Mouse (Mus musculus): ENCODE results near the gene Slc13a3. TPM values are rescaled to one million over a fixed set of nuclear protein-coding genes. Genes with fewer than 3 reads are reported as not detected.

The Slc13a3 gene
- polyA plus RNA-seq, 1 experiment from 2014 or later = 1.9 TPM

DNA sequence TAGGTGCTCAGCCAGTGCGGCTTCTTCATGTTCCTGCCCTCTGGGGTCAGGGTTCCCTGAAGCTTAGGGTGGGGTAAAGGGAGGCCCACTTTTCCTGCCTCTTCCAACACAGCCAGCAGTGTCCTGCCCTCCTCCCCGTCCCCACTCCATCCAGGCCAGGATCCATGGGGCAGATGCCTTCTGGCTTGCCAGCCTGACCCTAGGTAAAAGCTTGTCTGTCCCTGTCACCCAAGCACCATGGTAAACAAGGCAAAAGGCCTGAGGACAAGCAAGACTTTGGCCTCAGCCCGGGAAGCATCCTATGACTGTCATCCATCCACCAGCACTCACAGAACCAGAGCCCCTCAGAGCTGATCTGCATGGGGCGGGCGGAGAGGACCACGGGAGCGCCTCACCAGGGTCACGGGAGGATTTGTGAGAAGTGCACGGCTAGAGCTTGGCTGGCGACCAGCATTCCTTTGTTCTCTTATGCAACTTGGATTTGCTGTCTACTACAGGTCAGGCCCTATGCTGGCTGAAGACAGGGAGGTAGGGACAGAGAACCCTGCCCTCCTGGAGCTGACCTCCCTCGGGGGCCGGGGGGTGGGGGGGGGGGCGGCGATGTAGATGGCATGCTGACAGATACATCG, 5.1 kb downstream of the Slc13a3 start:
- Histone ChIP-seq H3K9me3 (ENCODE audit: control insufficient read depth, low read length) (no peaks in the 10 kb centered on the region), H3K36me3 (ENCODE audit: control insufficient read depth, insufficient read depth, low read length) (no peaks in the 10 kb centered on the region), H3K4me2 (ENCODE audit: low read depth, low read length, severe bottlenecking) (no peak overlapping the region), H3K9ac (ENCODE audit: low read length) (no peak overlapping the region), H3K4me1 (replicated peaks; ENCODE audit: control insufficient read depth, insufficient read depth, low read length) (peaks cover 2% of the 10 kb centered on the region), H3K4me3 (ENCODE audit: low read depth, low read length) (no peak overlapping the region), H3K27ac (ENCODE audit: low read depth, low read length) (no peak overlapping the region), H3K27me3 (ENCODE audit: control insufficient read depth, insufficient read depth, low read length) (peaks cover 5% of the 10 kb centered on the region; the same call in 1 of the 2 replicates)
- ATAC-seq (replicated peaks; ENCODE audit: low FRiP score) (no peak), DNase-seq (ENCODE audit: low spot score) (no peak)
- WGBS = 61% methylated on average over 15 of the region's 15 CpGs

DNA sequence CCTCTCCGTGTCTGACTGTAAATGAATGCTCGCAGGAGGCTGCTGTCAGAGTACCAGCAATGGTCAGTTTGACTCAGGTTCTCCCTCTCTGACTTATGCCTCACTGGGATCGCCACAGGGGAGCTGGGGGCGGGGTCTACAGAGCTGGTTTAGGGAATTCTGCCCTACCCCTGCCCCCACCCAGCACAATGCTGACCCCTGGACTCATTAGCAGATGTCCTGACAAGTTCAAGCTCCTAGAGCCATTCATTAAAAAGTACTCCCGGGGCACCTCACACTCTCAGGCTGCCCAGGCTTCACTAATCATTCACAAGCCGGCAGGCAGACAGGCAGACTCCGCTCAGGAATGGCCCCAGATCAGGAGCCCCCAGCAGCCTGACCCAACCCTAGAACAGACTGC, 13.4 kb downstream of the Slc13a3 start:
- Histone ChIP-seq H3K4me3 (ENCODE audit: low read depth, low read length) (no peak overlapping the region), H3K4me1 (replicated peaks; ENCODE audit: control insufficient read depth, insufficient read depth, low read length) (peaks cover 3% of the 10 kb centered on the region; the same call in 1 of the 2 replicates), H3K4me2 (ENCODE audit: low read depth, low read length, severe bottlenecking) (no peak overlapping the region), H3K9ac (ENCODE audit: low read length) (no peak overlapping the region), H3K27me3 (ENCODE audit: control insufficient read depth, insufficient read depth, low read length) (no peaks in the 10 kb centered on the region), H3K27ac (ENCODE audit: low read depth, low read length) (no peak overlapping the region), H3K36me3 (ENCODE audit: control insufficient read depth, insufficient read depth, low read length) (no peaks in the 10 kb centered on the region), H3K9me3 (ENCODE audit: control insufficient read depth, low read length) (no peaks in the 10 kb centered on the region)
- ATAC-seq (replicated peaks; ENCODE audit: low FRiP score) (no peak), DNase-seq (ENCODE audit: low spot score) (no peak)
- 23% methylated on average over 7 of the region's 7 CpGs for WGBS

DNA sequence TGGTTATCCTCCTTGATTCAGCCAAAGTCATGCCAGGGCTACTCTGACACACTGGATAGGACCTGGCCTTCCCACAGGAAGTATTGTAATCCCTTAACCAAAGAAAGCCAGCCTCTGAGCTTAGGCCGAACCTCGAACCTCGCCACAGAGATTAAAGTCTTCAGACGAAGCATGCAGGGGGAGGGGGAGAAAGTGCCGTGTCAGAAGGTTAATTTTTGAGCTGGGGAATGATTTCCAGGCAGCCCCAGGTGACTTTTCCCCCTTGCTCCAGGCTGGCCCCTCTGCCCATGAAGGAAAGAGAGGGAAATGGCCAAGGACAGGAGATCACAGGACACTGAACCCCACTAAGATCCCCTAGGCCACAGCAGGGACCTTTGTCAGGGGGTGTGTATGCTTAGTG, 14.8 kb downstream of the Slc13a3 start:
- Histone ChIP-seq H3K27ac (ENCODE audit: low read depth, low read length) (no peak overlapping the region), H3K27me3 (ENCODE audit: control insufficient read depth, insufficient read depth, low read length) (no peaks in the 10 kb centered on the region), H3K4me3 (ENCODE audit: low read depth, low read length) (no peak overlapping the region), H3K9me3 (ENCODE audit: control insufficient read depth, low read length) (no peaks in the 10 kb centered on the region), H3K36me3 (ENCODE audit: control insufficient read depth, insufficient read depth, low read length) (no peaks in the 10 kb centered on the region), H3K4me1 (replicated peaks; ENCODE audit: control insufficient read depth, insufficient read depth, low read length) (peaks cover 3% of the 10 kb centered on the region; the same call in 1 of the 2 replicates), H3K4me2 (ENCODE audit: low read depth, low read length, severe bottlenecking) (no peak overlapping the region), H3K9ac (ENCODE audit: low read length) (no peak overlapping the region)
- ATAC-seq (replicated peaks; ENCODE audit: low FRiP score) (no peak), DNase-seq (ENCODE audit: low spot score) (no peak)
- WGBS = 64% methylated on average over 5 of the region's 5 CpGs

DNA sequence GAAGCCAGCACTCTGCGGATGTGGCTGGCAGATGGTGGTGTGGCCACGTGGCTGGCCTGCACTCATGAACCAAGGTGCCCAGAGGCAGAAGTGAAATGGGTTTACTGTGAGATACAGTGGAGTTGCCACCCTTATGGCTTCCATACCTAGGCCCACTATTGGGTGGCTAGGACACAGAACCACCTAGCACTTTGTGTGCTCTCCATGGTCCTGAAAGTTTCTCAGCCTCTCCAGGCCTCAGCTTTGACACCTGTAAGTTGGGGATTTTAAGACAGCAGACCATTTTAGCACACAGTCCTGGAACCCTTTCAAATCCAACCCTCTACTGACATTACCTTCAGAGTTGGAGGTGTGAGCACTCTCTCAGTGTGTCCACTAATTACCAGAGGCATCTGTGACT, 16.3 kb downstream of the Slc13a3 start:
- H3K4me1 ChIP-seq (replicated peaks; ENCODE audit: control insufficient read depth, insufficient read depth, low read length) = peaks cover 3% of the 10 kb centered on the region; the same call in 1 of the 2 replicates
- H3K36me3 ChIP-seq (ENCODE audit: control insufficient read depth, insufficient read depth, low read length) = no peaks in the 10 kb centered on the region
- H3K27me3 ChIP-seq (ENCODE audit: control insufficient read depth, insufficient read depth, low read length) = no peaks in the 10 kb centered on the region
- 63% methylated on average over 2 of the region's 2 CpGs for WGBS
- H3K27ac ChIP-seq (ENCODE audit: low read depth, low read length) = no peak overlapping the region
- DNase-seq (ENCODE audit: low spot score) (no peak), ATAC-seq (replicated peaks; ENCODE audit: low FRiP score) (no peak)
- no peak overlapping the region for H3K4me2 ChIP-seq (ENCODE audit: low read depth, low read length, severe bottlenecking)
- H3K4me3 ChIP-seq (ENCODE audit: low read depth, low read length) = no peak overlapping the region
- no peaks in the 10 kb centered on the region for H3K9me3 ChIP-seq (ENCODE audit: control insufficient read depth, low read length)
- no peak overlapping the region for H3K9ac ChIP-seq (ENCODE audit: low read length)

DNA sequence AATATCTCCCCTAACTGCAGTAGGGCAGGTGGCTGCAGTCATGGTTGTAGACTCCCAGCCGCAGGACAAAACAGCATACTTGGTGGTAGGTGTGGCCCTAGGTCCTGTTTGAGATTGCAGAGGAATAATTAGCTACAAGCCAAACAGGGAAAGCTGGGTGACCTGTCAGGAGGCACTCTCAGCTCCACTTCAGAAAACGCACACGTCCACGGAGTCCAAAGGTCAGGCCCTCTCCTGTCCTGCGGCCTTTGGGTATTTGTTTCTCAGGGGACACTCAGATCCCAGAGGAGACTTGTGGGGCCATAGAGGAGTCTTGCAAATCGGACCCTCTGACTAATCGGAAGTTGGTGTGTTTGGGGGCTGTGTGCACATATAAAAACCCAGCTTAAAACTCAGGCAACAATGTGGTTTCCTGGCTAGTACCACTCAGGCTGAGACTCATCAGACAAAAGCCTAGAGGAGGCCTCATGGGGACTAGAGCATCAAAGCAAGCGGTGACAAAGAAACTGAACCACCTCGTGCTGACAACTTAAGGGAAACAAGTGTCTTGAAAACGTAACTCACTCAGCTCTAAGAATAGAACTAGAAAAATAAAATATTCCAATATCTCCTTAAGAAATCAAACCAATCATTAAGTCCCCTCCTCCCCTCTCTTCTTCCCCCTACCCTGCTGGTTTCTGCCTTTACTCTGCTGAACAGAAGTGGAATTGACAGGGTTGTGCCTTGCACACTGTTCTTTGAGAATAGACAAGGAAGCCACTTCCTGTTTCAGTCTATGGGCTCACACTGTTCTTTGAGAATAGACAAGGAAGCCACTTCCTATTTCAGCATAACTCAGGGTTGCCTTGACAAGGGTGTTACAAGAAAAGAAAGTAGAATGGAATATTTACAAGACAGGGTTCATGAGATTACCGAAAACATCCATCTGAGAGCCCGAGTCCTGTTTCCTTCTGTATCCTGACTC, 20.0 kb downstream of the Slc13a3 start:
- H3K4me2 ChIP-seq (ENCODE audit: low read depth, low read length, severe bottlenecking) = no peak overlapping the region
- H3K27me3 ChIP-seq (ENCODE audit: control insufficient read depth, insufficient read depth, low read length) = no peaks in the 10 kb centered on the region
- H3K36me3 ChIP-seq (ENCODE audit: control insufficient read depth, insufficient read depth, low read length) = no peaks in the 10 kb centered on the region
- H3K27ac ChIP-seq (ENCODE audit: low read depth, low read length) = no peak overlapping the region
- no peak overlapping the region for H3K9ac ChIP-seq (ENCODE audit: low read length)
- no peak overlapping the region for H3K4me3 ChIP-seq (ENCODE audit: low read depth, low read length)
- no peak for DNase-seq (ENCODE audit: low spot score)
- no peak for ATAC-seq (replicated peaks; ENCODE audit: low FRiP score)
- WGBS = 85% methylated on average over 12 of the region's 12 CpGs
- H3K9me3 ChIP-seq (ENCODE audit: control insufficient read depth, low read length) = no peaks in the 10 kb centered on the region
- H3K4me1 ChIP-seq (replicated peaks; ENCODE audit: control insufficient read depth, insufficient read depth, low read length) = no peaks in the 10 kb centered on the region

DNA sequence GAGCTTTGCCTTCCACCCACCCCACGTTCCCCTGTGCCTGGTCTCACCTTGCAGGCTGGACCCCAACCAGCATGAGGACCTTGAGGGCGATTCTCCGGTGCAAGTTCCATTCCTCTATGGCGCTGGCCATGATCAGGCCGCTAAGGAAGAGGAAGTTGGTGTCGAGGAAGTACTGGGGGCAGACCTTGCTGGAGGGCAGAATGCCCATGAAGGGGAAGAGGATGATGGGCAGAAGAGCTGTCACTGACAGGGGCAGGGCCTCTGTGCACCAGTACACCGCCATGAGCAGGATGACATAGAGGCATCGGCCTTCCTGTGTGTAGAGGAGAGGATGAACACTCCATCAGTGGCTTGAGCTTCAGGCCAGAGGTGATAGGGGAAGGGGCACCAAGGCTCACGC, 24.6 kb downstream of the Slc13a3 start:
- Histone ChIP-seq H3K4me1 (replicated peaks; ENCODE audit: control insufficient read depth, insufficient read depth, low read length) (no peaks in the 10 kb centered on the region), H3K9me3 (ENCODE audit: control insufficient read depth, low read length) (no peaks in the 10 kb centered on the region), H3K27ac (ENCODE audit: low read depth, low read length) (no peak overlapping the region), H3K4me3 (ENCODE audit: low read depth, low read length) (no peak overlapping the region), H3K9ac (ENCODE audit: low read length) (no peak overlapping the region), H3K27me3 (ENCODE audit: control insufficient read depth, insufficient read depth, low read length) (no peaks in the 10 kb centered on the region), H3K4me2 (ENCODE audit: low read depth, low read length, severe bottlenecking) (no peak overlapping the region), H3K36me3 (ENCODE audit: control insufficient read depth, insufficient read depth, low read length) (no peaks in the 10 kb centered on the region)
- DNase-seq (ENCODE audit: low spot score) = no peak
- no peak for ATAC-seq (replicated peaks; ENCODE audit: low FRiP score)
- WGBS = 89% methylated on average over 9 of the region's 9 CpGs

DNA sequence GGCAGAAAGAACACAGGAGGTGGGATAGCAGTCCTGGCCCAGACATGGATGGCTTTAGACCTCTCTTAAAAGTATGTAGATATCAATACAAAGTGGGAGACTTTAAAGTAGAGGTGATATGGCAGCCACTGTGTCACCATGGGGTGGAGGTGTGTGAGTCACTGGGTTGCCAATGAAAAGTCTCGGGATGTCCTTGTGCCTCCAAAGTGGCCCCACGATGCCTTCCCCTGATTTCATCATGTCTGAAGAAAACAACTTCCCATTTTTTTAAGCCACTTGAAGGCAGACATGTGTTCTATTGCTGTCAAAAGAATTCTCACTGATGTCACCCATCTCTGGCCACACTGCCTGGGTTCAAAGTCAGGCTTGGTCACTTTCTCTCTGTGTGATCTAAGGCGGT, 28.2 kb downstream of the Slc13a3 start:
- H3K27me3 ChIP-seq (ENCODE audit: control insufficient read depth, insufficient read depth, low read length) = no peaks in the 10 kb centered on the region
- no peak overlapping the region for H3K4me3 ChIP-seq (ENCODE audit: low read depth, low read length)
- WGBS = 80% methylated on average over 3 of the region's 3 CpGs
- ATAC-seq (replicated peaks; ENCODE audit: low FRiP score) (no peak), DNase-seq (ENCODE audit: low spot score) (no peak)
- no peak overlapping the region for H3K9ac ChIP-seq (ENCODE audit: low read length)
- H3K4me1 ChIP-seq (replicated peaks; ENCODE audit: control insufficient read depth, insufficient read depth, low read length) = no peaks in the 10 kb centered on the region
- no peak overlapping the region for H3K4me2 ChIP-seq (ENCODE audit: low read depth, low read length, severe bottlenecking)
- H3K27ac ChIP-seq (ENCODE audit: low read depth, low read length) = no peak overlapping the region
- H3K36me3 ChIP-seq (ENCODE audit: control insufficient read depth, insufficient read depth, low read length) = no peaks in the 10 kb centered on the region
- no peaks in the 10 kb centered on the region for H3K9me3 ChIP-seq (ENCODE audit: control insufficient read depth, low read length)

DNA sequence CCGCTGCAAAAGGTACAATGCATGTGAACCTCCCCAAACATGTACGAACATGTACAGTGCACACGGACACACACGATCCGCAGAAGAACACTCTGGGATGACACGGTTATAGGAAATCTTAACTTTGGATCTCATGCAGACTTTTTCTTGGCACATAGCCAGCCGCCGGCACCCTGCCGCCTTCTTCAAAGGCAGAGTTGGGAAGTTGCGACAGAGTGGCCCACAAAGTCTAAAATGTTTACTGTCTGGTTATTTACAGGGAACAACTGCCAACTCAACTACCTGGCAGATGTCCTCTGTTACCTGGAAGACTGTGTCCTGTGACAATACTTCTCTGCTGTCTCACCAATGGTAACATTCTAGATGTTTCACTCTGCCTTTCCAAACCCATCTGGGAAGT, 30.0 kb downstream of the Slc13a3 start:
- 91% methylated on average over 10 of the region's 10 CpGs for WGBS
- Histone ChIP-seq H3K9me3 (ENCODE audit: control insufficient read depth, low read length) (no peaks in the 10 kb centered on the region), H3K4me1 (replicated peaks; ENCODE audit: control insufficient read depth, insufficient read depth, low read length) (no peaks in the 10 kb centered on the region), H3K27me3 (ENCODE audit: control insufficient read depth, insufficient read depth, low read length) (no peaks in the 10 kb centered on the region), H3K4me2 (ENCODE audit: low read depth, low read length, severe bottlenecking) (no peak overlapping the region), H3K36me3 (ENCODE audit: control insufficient read depth, insufficient read depth, low read length) (no peaks in the 10 kb centered on the region), H3K9ac (ENCODE audit: low read length) (no peak overlapping the region), H3K27ac (ENCODE audit: low read depth, low read length) (no peak overlapping the region), H3K4me3 (ENCODE audit: low read depth, low read length) (no peak overlapping the region)
- no peak for ATAC-seq (replicated peaks; ENCODE audit: low FRiP score)
- DNase-seq (ENCODE audit: low spot score) = no peak
